Mouse (Mus musculus) neural tube, embryonic 15.5 days (tissue): Measurements from ENCODE around the gene Sap30l. TPM values are rescaled to one million over a fixed set of nuclear protein-coding genes. Genes with fewer than 3 reads are reported as not detected.

Experiments used
- ATAC-seq: fragments of 200-750 bp; cut with Nextera tagmentation; 2 replicates; pipeline ENCODE4 v1.8.0; 2017; ENCODE audit warnings: mild to moderate bottlenecking, moderate TSS enrichment, moderate library complexity; ENCODE audit not compliant: low FRiP score
- H3K27ac ChIP-seq: fragments of 300-500 bp; sonication (generic); replicated peaks from 2 replicates; pipeline ENCODE4 v1.5.1; 2015; ENCODE audit warnings: mild to moderate bottlenecking, inconsistent platforms
- H3K27me3 ChIP-seq: fragments of 300-500 bp; sonication (generic); replicated peaks from 2 replicates; pipeline ENCODE4 v1.6.1; 2015; ENCODE audit warnings: inconsistent platforms
- H3K36me3 ChIP-seq: fragments of 300-500 bp; sonication (generic); 2 replicates; pipeline ENCODE4 v1.6.1; 2015; ENCODE audit warnings: inconsistent platforms
- H3K4me1 ChIP-seq: fragments of 300-500 bp; sonication (generic); 2 replicates; pipeline ENCODE4 v1.6.1; 2015; ENCODE audit warnings: inconsistent platforms
- H3K4me2 ChIP-seq: fragments of 300-500 bp; sonication (generic); 2 replicates; pipeline ENCODE4 v1.6.1; 2015; ENCODE audit warnings: inconsistent platforms, mild to moderate bottlenecking, moderate library complexity
- H3K4me3 ChIP-seq: fragments of 300-500 bp; sonication (generic); replicated peaks from 2 replicates; pipeline ENCODE4 v1.5.1; 2015; ENCODE audit warnings: mild to moderate bottlenecking, inconsistent platforms
- H3K9ac ChIP-seq: fragments of 300-500 bp; sonication (generic); replicated peaks from 2 replicates; pipeline ENCODE4 v1.6.1; 2015; ENCODE audit warnings: mild to moderate bottlenecking, inconsistent platforms
- H3K9me3 ChIP-seq: fragments of 300-500 bp; sonication (generic); replicated peaks from 2 replicates; pipeline ENCODE4 v1.6.1; 2016; ENCODE audit warnings: inconsistent platforms
- WGBS: fragments of 180-500 bp; shearing (Covaris S2); methylation state at CpG from one replicate; pipeline ENCODE4 v1.1.7; 2015; ENCODE audit warnings: mixed read lengths; 5-methylcytosine and 5-hydroxymethylcytosine counted together
- polyA plus RNA-seq: library from polyadenylated mRNA; unstranded; fragments of >200 nt; fragmentation: Nextera tagmentation; extraction: Ambion mirVana; gene quantifications from 2 replicates; pipeline ENCODE4 v1.2.1, GENCODE M21; 2015

Gene Sap30l
- polyA plus RNA-seq, 1 experiment from 2014 or later: 12.4 TPM

DNA sequence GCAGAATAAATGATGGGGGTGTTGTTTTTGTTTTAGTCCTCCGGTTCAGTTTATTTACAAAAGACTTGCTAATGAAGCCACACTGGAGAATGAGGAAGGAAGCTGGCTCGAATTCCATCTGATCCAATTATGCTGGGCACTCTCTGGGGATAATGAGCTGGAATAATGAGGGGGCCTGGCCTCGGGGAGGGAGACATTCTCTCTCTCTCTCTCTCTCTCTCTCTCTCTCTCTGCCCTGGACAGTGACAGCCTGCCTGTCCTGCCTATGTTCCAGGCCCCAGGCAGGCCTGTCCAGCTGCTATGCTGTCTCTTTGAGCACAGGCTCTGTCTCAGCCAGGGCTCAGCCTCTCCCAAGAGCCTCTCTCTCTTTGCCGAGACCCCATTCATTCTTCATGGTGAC lies 27.5 kb upstream of the Sap30l start:
- H3K4me3 ChIP-seq: no peak overlapping the region
- peaks cover 29% of the 10 kb centered on the region for H3K4me1 ChIP-seq
- no peak overlapping the region for H3K4me2 ChIP-seq
- H3K9me3 ChIP-seq: no peaks in the 10 kb centered on the region
- 3% methylated on average over 4 of the region's 4 CpGs for WGBS
- H3K27ac ChIP-seq: peak overlapping the region; percentile 54
- no peaks in the 10 kb centered on the region; the same call in 1 of the 2 replicates for H3K27me3 ChIP-seq
- H3K36me3 ChIP-seq: no peaks in the 10 kb centered on the region
- H3K9ac ChIP-seq: no peak overlapping the region
- ATAC-seq: peak; percentile 58

DNA sequence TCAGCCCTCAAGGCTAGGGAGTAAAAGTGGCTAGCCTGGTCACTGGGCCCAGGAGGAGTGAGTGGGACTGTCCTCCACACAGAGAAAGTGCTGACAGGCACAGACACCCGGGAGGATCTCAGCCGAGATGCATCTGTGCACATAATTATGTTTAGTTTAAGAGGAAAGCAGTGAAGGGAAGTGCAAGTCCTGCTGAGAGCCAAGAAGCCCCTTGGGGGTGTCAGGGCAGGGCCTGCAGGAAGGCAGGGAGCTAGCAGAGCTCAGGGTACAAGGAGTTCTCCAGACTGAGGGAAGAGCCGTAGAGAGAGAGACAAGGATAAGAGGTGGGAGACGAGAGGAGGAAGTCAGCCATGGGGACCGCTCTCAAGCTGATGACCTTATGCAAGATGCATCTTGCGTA lies 25.6 kb upstream of the Sap30l start:
- Histone ChIP-seq H3K4me3 (no peak overlapping the region), H3K36me3 (no peaks in the 10 kb centered on the region), H3K4me1 (peaks cover 29% of the 10 kb centered on the region), H3K9me3 (no peaks in the 10 kb centered on the region), H3K27me3 (no peaks in the 10 kb centered on the region; the same call in 1 of the 2 replicates), H3K9ac (no peak overlapping the region), H3K27ac (no peak overlapping the region), H3K4me2 (no peak overlapping the region)
- WGBS: 56% methylated on average over 6 of the region's 6 CpGs
- ATAC-seq: no peak

DNA sequence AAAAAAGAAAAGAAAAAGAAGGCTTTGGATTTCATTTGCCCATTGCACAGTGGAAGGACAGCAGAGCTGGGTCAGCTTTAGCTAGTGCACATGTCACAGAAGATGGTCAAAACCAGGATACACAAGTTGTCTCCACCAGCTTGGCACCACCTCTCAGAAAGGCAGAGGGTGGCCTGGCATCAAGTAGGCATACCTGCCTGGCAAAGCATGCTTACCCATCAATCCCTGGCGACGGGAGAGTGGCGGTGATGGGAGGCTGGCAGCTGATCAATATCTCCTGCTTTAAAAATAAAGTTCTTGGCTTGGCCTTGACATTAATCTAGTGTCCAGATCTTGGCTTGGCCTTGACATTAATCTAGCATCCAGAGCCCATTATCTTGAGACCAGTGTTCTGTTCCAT lies 24.9 kb upstream of the Sap30l start:
- H3K4me1 ChIP-seq: peaks cover 29% of the 10 kb centered on the region
- no peaks in the 10 kb centered on the region for H3K36me3 ChIP-seq
- no peak overlapping the region for H3K27ac ChIP-seq
- no peaks in the 10 kb centered on the region for H3K9me3 ChIP-seq
- H3K27me3 ChIP-seq: no peaks in the 10 kb centered on the region; the same call in 1 of the 2 replicates
- no peak overlapping the region for H3K4me2 ChIP-seq
- no peak for ATAC-seq
- WGBS: 88% methylated on average over 3 of the region's 3 CpGs
- no peak overlapping the region for H3K4me3 ChIP-seq
- no peak overlapping the region for H3K9ac ChIP-seq

DNA sequence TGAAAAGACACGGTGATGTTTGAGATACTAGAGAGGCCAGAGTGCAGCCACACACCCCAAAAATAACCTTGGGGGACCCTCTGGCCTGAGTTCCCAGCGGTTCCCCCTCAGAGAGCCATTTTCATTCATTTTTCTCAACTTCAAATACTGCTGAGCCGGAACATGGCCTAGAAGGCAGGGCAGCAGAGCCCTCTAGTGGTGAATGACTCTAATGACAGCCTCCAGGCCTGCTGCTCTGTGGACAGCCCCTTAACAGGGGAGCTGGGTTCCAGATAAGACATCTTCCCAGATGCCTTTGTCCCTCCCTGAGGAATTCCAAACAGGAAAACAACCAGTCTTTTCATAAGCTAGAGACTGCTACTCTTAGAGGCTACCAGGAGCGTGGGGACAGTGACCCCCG lies 23.1 kb upstream of the Sap30l start:
- Histone ChIP-seq H3K9ac (no peak overlapping the region), H3K4me1 (peaks cover 26% of the 10 kb centered on the region), H3K4me3 (no peak overlapping the region), H3K36me3 (no peaks in the 10 kb centered on the region), H3K27me3 (no peaks in the 10 kb centered on the region), H3K27ac (no peak overlapping the region), H3K9me3 (no peaks in the 10 kb centered on the region), H3K4me2 (no peak overlapping the region)
- WGBS: 24% methylated on average over 5 of the region's 5 CpGs
- peak; percentile 64; the same call in 1 of the 2 replicates for ATAC-seq

DNA sequence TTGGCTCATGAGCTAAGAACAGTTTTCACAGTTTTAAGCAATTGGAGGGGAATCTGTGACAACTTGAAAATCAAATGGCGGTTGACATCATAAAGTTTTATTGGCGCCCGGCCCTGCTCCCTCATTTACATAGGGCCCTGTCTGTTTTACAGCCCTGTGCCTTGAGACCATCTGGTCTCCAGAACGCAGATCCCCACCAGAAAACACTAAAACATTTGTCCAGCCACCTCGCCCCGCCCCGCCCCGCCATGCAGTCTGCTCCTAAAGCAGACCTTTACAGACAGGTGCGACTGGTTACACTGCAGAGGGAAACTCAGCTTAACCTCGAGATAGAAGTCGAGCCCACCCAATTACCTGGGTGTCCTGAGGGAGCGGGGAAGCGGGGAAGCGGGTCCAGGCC lies 21.6 kb upstream of the Sap30l start:
- Histone ChIP-seq H3K9me3 (no peaks in the 10 kb centered on the region), H3K4me2 (no peak overlapping the region), H3K4me1 (peaks cover 16% of the 10 kb centered on the region; the same call in 1 of the 2 replicates), H3K27ac (no peak overlapping the region), H3K4me3 (no peak overlapping the region), H3K9ac (no peak overlapping the region), H3K36me3 (no peaks in the 10 kb centered on the region), H3K27me3 (0 out of 2 replicates have a peak, but pooled peaks cover under 1% of the 10 kb centered on the region)
- ATAC-seq: no peak
- 39% methylated on average over 14 of the region's 14 CpGs for WGBS

DNA sequence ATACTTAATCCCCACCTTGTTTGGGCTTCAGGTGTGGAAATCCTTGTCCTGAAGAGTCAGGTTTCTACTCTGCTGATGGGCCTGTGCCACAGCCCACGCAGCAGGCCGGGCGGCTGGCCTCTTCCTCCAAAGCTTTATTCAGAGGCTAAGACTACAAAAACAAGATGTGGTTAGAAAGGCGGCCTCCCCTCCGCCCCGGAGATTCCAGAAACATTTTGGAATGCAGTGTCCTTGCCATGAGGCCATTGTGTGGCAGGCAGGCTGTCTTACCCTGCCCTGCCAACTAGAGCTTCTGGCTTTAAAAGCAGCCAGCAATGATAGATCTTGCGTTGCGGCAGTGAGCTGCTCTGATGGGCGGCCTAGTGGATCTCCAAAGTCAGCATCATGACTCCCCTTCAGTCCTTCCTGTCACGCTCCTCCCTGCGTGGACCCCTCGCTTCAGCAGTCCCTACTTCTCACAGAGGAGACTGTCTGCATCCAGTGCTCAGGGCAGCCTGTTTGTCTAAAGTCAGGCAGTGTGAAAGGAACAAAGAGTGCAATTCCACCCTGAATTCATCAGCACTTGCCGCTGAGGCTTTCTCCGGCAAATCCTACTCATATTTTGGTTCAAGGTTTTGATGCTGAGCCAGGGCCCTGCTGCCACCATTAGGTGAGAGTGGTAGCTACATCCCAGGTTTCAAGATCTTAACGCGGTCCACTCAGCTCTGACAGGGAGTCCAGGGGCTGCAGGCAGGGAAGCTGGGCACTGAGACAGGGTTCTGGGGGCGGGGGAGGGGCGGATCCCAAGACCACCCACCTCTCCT lies 14.6 kb upstream of the Sap30l start:
- ATAC-seq: peak; percentile 76
- no peaks in the 10 kb centered on the region for H3K9me3 ChIP-seq
- H3K4me3 ChIP-seq: no peak overlapping the region
- H3K9ac ChIP-seq: no peak overlapping the region
- 25% methylated on average over 18 of the region's 18 CpGs for WGBS
- H3K36me3 ChIP-seq: no peaks in the 10 kb centered on the region
- peak overlapping the region; percentile 81 for H3K27ac ChIP-seq
- H3K4me1 ChIP-seq: peaks cover 17% of the 10 kb centered on the region
- peak overlapping the region; percentile 26 for H3K4me2 ChIP-seq
- H3K27me3 ChIP-seq: 0 out of 2 replicates have a peak, but pooled peaks cover 5% of the 10 kb centered on the region

DNA sequence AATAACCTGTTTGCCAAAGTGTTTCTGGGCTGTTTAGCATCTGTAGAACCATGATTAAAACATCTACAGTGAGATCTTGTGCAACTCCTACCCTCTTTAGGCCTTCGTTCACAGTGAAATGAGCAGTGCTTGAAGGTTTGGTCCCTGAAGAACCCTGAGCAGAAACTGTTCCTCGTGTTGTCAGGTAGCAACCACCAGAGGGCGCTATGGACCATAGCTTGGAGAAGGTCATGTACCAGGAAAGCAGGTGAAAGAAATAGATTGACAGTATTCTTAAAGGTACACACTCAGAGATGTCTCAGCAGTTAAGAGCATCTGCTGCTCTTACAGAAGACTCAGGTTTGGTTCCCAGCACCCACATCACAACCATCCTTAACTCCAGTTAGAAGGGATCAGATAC lies 13.5 kb upstream of the Sap30l start:
- 47% methylated on average over 3 of the region's 3 CpGs for WGBS

DNA sequence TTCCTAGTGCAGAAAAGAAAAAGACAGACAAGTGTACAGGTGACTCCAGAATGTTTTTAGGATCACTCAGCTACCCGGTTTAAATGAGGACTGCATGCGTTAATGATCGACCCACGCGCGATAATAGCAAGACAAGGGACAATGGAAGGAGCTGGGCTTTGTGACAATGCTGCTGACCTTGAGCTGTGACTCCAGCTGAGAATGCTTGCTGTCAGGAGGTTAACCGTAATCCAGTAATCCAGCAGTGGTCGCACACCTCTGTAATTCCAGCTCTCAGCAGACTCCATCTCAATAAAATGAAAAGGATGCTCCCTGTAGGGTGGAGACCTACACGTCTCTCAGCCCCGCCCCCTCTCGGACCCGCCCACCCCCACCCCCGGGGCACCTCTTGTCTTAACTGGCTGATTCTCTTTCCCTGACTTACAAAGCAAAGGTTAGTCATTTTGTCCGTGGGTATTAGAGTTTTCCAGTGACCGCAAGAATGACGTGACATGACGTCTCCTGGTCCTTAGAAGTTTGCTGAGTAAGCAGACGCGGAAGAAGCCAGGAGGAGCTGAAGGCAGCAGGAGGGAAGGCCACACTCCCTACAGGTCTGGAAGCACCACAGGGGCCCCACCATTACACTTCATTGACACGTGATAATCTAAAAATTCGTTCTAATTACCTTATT lies 10.4 kb upstream of the Sap30l start:
- no peaks in the 10 kb centered on the region for H3K36me3 ChIP-seq
- no peak overlapping the region for H3K4me3 ChIP-seq
- H3K9me3 ChIP-seq: no peaks in the 10 kb centered on the region
- H3K27ac ChIP-seq: no peak overlapping the region
- H3K9ac ChIP-seq: no peak overlapping the region
- 21% methylated on average over 21 of the region's 21 CpGs for WGBS
- no peak for ATAC-seq
- peaks cover 17% of the 10 kb centered on the region for H3K4me1 ChIP-seq
- no peak overlapping the region; the same call in 1 of the 2 replicates for H3K4me2 ChIP-seq
- H3K27me3 ChIP-seq: no peaks in the 10 kb centered on the region

More for the DNA sequence above, 13.5 kb upstream of the Sap30l start:
- no peak overlapping the region for H3K4me3 ChIP-seq
- H3K9ac ChIP-seq: no peak overlapping the region
- H3K4me1 ChIP-seq: peaks cover 17% of the 10 kb centered on the region
- no peak overlapping the region for H3K4me2 ChIP-seq
- H3K27ac ChIP-seq: no peak overlapping the region
- ATAC-seq: no peak
- 0 out of 2 replicates have a peak, but pooled peaks cover 5% of the 10 kb centered on the region for H3K27me3 ChIP-seq
- H3K36me3 ChIP-seq: no peaks in the 10 kb centered on the region
- H3K9me3 ChIP-seq: no peaks in the 10 kb centered on the region

DNA sequence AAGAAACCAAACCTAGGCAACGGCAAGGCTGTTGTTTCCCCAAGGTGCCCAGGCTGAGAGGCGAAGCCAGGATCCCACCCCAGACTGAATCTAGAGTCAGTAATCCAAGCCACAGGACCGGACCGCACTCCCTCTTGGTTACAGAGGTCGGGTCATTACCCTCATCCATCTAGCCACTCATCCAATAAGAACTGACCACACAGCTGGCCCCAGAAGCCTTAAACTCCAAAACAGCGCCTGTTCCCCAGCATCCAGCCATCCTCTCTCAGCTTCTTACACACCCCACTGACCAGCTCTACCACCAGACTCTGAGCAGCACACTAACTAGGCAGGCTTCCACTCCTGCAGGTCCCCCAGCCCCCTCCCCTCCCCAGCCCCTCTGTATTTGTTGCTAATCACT lies 6.4 kb upstream of the Sap30l start:
- Histone ChIP-seq H3K9me3 (no peaks in the 10 kb centered on the region), H3K4me1 (peaks cover 2% of the 10 kb centered on the region; the same call in 1 of the 2 replicates), H3K36me3 (no peaks in the 10 kb centered on the region), H3K27ac (no peak overlapping the region), H3K4me3 (no peak overlapping the region), H3K9ac (no peak overlapping the region), H3K27me3 (no peaks in the 10 kb centered on the region), H3K4me2 (no peak overlapping the region)
- WGBS: 50% methylated on average over 6 of the region's 6 CpGs
- ATAC-seq: no peak

DNA sequence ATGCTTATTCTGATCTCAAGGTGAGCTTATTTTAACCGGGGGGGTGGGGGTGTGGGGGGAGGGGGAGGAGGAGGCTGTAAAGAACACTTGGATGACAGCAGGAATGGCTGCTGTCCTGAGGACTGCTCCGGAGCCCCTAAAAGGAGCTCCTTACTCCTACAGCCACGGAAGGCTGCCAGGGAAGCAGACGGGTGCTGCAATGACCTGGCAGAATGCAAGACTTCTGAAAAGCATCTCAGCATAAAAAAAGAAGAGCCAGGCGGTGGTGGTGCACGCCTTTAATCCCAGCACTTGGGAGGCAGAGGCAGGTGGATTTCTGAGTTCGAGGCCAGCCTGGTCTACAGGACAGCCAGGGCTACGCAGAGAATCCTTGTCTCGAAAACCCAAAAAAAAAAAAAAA lies 3.6 kb upstream of the Sap30l start:
- Histone ChIP-seq H3K9me3 (no peaks in the 10 kb centered on the region), H3K9ac (no peak overlapping the region), H3K27me3 (no peaks in the 10 kb centered on the region), H3K27ac (no peak overlapping the region), H3K4me1 (peaks cover 16% of the 10 kb centered on the region), H3K4me3 (no peak overlapping the region), H3K36me3 (no peaks in the 10 kb centered on the region), H3K4me2 (no peak overlapping the region)
- WGBS: 86% methylated on average over 9 of the region's 9 CpGs
- ATAC-seq: no peak

DNA sequence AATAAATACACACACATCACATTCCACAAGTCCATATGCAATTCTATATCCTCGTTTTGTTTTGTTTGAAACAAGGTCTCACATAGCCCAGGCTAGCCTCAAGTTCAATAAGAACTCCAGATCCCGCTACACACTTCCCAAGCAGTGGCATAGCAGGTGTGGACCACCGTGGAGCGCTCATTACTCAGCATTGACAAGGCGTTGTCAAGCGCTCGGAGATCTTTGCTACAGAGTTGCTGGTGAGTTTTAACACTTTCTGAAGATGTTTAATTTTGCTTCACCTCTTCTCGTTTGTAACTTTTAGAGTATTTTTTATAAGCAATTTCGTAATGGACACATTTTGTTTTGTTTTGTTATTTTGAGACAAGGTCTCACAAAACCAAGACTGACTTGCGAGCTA lies 2.0 kb upstream of the Sap30l start:
- no peaks in the 10 kb centered on the region for H3K9me3 ChIP-seq
- H3K4me2 ChIP-seq: no peak overlapping the region
- H3K4me3 ChIP-seq: no peak overlapping the region
- no peak overlapping the region for H3K9ac ChIP-seq
- H3K36me3 ChIP-seq: no peaks in the 10 kb centered on the region
- WGBS: 85% methylated on average over 10 of the region's 10 CpGs
- H3K27me3 ChIP-seq: no peaks in the 10 kb centered on the region
- H3K27ac ChIP-seq: no peak overlapping the region
- peaks cover 29% of the 10 kb centered on the region for H3K4me1 ChIP-seq
- ATAC-seq: no peak
